Mouse (Mus musculus): Measurements from ENCODE around the gene Pik3cb.

Pik3cb gene

DNA sequence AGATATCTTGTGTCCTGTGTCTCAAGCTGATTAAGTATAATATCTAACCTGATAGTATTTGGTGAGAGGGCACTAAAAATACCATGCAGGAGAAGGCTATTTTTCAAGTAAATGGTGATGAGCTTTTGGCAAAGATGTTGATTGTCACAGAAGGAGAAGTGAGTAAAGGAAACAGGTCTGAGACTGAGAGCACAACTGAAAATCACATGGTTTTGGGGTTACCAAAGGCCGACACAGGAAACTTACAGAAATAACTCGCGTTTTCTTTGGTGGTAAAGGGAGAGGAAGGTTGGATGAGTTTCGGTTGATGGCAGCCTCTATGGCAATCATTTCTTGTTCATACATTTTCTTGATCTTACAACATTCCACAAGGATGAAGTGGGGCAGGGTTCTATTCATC, 50.5 kb downstream of the Pik3cb start:
- in situ Hi-C loops (cut with MboI, MseI), result no loop called here

DNA sequence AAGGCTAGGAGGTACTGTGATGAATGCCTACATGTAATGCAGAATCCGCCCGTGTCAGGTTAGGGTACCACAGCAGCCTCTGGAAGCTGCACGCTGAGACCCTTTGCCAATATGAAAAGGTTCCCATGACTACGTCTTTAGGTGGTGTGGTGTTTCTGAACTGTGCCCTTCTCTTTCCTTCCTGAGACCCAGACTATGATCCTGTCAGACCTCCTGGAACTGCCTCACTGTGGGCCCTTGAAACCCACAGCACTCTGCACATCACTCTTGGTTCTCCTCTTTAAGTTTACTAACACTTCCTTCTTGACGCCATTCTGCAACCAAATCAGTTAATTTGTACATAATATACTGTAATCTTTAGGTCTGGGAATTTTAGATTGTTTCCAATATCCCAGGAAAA, 58.7 kb downstream of the Pik3cb start:
- in situ Hi-C loops (cut with MboI, MseI), result no loop called here

DNA sequence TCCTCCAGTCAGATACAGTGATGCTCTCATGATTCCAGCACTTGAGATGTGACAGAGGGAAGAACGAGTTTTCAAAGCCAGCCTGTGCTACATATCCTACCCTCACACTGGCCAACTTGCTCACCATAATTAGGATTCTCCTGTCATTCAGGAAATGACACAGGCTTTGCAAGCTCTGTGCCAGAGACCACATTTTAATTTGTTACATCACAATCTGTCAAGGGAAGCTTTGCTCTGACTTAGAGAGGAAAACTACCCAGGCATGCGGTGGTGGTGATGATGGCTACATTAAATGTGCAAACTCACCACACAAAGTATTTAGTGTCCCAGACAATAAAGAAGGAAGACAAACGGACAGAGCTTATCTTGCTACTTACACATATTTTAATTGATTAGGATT, 59.1 kb downstream of the Pik3cb start:
- in situ Hi-C loops (cut with MboI, MseI), result no loop called here

DNA sequence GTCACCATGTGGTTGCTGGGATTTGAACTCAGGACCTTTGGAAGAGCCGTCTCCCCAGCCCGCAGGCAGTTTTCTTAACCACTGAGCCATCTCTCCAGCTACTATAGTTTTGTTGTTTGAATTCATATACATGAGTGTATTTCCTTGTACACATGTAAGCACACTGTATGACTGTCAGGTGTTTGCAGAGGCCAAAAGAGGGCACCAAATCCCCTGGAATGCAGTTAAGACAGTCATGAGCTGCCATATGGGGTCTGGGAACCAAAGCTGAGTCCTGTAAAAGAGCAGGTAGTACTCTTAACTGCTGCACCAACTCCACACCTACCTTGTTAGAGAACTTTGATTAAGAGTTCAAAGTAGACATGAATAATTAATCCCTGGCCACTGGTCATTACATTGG, 59.8 kb downstream of the Pik3cb start:
- in situ Hi-C loops (cut with MboI, MseI), result no loop called here

DNA sequence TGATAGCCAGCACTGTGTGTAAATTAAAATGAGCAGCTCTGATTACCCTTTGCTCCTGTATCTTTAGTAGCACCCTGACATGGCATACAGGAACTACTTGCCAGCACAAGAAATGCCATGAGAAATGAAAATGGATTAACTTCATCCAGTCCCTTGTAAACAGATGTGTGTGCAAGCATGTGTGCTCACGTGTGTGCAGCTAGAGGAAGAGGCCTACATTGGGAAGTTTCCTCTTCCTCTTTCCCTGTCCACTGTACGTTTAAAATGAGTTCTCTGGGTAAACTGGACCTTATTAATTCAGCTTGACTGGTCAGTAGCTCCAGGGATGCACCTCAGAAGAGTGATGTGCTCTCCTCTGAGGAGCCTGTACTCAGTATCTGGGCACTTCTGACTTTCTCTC, 66.0 kb downstream of the Pik3cb start:
- in situ Hi-C loops (cut with MboI, MseI), result no loop called here

DNA sequence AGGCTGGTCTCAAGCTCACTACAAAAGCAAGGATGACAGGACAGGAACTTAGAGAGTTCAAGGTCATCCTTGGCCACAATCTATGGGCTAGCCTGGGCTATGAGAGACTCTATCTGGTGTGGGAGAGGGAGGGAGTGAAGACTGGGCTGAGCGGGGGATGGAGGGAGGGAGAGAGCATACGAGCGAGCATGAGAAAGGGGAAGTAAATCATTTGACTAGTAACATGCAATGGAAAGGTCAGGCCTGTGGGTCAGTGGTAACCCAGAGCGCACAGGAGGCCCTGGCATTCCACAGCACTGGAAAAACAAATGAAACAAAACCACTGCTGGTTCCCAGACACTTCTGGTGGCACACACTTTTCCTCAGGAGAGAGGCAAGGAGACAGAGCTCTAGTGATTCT, 67.9 kb downstream of the Pik3cb start:
- in situ Hi-C loops (cut with MboI, MseI), result no loop called here

DNA sequence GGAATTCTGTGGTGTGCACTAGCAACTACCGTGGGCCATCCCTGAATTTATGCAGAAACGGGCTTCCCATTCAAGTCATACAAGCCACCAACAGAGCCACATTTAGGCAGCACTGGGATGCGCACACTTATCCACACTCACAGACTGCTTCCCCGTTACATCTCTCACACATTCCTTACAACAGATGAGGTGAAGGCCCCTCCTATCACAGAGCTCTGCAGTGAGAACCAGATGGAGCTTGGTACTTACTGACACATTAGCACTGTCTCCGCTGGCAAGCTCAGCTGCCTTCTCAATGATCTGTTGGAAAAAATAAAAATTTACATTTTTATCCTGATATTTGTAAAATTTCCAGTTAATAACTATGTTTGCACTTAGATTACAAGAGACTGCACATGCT, 75.1 kb downstream of the Pik3cb start:
- in situ Hi-C loops (cut with MboI, MseI), result loop anchor here (10.0 kb wide), 1 partner anchor 509 kb away; the partner anchor contains the start of gene Dbr1

DNA sequence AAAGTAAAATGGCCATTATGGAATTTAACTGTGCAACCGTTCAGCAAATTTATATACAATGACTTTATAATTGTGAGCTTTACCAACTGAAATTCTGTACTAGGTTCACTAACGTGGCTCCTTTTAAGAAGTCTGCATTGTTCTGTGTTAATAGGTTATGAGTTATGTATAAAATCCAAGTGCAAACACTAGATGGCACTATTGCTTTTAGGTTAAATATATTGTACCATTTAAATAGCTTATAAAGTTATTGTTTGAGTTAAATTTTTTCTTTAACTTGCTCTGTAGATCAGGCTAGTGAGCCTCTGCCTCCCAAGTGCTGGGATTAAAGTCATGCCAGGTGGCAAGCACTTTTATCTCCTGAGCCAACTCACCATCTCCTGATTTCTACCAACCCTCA, 76.2 kb downstream of the Pik3cb start:
- in situ Hi-C loops (cut with MboI, MseI), result loop anchor here (5.0 to 10.0 kb wide), 3 partner anchors 168 to 511 kb away; partner anchors contain the start of gene Dbr1

DNA sequence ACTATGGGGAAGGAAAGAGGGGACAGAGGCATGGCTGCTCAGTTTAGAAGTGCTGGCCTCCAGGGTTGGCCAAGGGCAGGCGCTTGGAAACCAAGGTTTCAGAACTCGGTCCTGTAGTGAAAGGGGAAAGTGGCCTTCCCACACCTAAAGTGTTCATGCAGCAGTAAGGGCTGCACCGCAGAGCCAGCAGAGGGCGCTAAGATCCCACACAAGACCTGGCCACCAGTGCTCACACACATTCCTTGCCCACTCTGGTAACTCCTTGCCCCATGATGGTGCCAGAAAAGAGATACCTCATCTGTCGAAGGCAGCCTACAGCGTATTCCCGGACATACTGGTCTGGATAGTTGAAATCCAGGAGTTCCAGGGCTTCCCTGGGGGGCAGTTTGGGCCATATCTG, 77.9 kb downstream of the Pik3cb start:
- in situ Hi-C loops (cut with MboI, MseI), result loop anchor here (5.0 to 10.0 kb wide), 3 partner anchors 170 to 512 kb away; partner anchors contain the start of gene Dbr1

DNA sequence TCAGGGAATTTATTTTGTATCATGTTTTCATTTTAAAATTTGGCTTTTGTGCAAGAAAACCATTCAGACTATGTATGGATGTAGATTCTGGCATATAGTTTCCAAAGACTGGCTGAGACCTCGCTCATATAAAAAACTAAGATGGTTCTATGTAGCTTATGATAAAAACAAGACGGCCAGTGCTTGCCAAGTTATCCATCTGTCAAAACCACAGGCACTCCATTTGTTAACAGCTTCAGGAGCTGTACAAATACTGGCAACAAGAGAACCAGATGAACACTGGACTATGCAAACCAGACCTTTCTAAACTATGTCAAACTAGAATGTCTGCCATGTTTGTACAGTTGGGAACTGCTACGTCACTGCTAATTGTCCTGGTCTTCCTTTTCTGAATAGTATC, 82.7 kb downstream of the Pik3cb start:
- in situ Hi-C loops (cut with MboI, MseI), result no loop called here

DNA sequence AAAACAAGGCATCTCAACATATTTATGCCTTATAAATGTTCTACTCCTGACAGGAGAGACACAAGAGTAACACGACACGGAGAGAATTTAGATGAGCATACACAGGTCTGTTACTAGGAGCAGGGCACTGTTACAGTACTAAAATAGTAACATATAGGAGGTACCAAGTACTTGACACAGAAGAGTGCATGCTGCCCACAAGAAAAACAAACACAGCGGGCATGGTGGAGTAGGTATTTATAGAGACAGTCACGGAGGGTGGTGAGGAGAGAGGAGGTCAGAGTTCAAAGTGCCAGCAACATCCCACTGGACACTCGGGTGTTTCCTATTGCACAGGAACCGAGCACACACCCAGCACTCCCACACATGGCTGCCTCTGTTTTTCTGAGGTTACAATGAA, 90.7 kb downstream of the Pik3cb start:
- in situ Hi-C loops (cut with MboI, MseI), result no loop called here

DNA sequence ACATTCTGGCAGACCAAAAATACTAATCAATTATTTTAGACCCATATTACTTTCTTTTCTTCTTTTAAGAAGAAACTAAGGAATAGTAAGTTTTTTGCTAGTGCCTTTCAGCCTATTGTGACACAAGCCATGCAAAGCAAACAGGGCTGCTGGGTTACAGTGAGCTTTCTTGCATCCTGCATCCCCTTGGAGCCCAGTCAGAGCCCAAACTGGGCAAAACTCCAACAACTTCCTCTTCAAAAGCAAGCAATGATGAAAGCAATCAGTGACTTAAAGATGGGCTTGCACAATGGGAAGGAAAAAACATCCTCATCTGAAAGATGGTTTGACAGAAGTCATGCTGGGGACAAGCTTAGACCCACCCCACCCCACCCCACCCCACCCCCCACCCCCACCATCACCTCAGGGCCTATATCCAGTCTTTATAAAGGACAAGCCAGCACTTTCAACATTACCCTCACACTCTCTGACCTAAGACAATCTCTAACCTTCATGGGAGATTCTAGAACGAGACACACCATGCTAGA, 91.6 kb downstream of the Pik3cb start:
- in situ Hi-C loops (cut with MboI, MseI), result no loop called here

DNA sequence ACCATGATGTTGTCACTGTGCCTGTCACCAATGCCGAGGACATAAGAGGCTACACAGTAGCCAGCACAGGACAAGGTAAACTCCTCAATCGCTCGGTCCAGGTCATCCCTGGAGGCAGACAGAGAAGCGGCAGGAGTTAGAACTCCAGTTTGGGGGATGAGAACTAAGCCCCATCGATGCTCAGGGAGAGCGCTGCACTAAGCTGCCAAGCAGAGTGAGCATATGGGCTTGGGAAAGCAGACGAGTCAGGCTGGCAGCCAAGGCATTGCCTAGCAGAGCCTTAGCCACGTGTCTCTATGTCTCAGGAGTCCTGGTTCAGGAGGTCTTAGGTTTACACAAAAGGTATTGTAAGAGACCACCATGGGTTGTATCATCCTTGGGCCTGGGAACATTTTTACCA, 95.7 kb downstream of the Pik3cb start:
- in situ Hi-C loops (cut with MboI, MseI), result no loop called here

DNA sequence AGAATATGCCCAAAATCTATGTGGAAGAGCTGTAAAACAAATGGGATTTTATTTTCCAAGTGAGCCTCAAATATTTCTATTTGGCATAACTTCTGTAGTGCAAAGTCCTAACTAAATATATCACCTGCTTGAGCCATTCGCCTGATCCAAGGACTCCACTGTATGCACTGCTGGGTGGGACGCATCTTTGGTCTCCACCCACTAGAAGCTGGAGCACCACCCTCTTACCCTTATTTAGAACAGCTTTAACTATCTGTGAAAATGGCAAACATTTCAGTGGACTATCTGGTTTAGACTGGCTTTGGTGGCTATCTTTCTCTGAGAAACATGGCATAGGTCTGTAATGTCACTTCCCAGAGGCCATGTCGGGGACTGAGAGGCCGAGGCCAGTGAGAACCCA, 97.8 kb downstream of the Pik3cb start:
- in situ Hi-C loops (cut with MboI, MseI), result no loop called here

DNA sequence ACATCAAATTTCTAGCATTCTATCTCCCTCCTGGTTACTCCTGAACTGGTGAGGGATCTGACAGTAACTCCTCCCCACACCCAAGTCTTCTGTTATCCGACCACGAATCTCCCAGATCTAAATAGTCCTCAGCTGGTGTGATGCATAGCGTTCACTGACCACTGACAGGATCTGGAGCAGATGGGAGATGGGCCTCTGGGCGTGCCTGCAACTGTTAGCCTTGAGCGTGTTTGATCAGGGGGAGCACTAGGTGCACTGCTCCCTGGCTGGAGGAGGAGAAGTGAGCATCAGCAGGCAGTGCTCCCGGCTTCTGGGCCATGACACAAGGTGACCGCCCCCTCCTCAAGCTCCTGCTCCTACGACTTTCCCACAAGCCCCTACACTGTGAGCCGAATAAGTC, 98.4 kb downstream of the Pik3cb start:
- in situ Hi-C loops (cut with MboI, MseI), result no loop called here

DNA sequence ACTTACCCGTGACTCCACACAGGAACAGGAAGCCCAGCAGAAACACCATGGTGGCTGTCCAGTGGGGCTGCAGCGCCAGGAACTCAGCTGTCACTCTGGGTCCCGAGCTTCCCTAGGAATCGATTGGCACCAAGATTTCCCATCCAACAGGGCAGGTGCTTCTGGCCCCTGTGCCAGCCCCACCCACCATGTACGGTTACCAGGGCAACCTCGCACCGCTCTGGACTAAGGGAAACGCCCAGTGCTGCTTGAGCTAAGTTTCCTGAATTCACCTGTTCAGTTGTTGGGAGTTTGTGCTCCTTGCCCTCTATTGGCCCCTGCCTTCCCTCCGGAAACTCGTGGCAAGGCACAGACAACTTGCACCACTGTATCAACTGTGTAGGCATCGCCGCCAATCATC, 104.8 kb downstream of the Pik3cb start, which contains the start of gene Gm1123:
TSS of gene Gm1123 (minus strand) at position 141 of the 400 bp plus-strand sequence.
- in situ Hi-C loops (cut with MboI, MseI), result no loop called here

DNA sequence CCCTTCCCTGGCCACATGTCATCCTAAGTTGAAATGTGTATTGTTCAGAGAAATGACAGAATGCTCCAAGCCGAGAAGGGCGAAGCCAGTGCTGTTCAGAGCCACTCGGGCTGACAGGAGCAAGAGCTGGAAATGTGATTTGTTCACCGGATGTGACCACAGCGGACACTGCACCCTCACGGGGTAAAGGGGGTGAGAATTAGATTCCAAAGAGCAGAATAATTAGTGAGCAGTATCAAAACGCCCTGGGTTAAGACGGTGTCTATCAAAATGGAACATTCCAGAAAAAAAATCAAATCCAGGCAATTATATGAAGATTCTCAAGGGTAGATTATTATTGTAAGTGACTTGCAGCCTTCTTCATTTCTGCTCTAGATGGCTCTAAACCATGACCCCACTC, 106.3 kb downstream of the Pik3cb start:
- in situ Hi-C loops (cut with MboI, MseI), result no loop called here

DNA sequence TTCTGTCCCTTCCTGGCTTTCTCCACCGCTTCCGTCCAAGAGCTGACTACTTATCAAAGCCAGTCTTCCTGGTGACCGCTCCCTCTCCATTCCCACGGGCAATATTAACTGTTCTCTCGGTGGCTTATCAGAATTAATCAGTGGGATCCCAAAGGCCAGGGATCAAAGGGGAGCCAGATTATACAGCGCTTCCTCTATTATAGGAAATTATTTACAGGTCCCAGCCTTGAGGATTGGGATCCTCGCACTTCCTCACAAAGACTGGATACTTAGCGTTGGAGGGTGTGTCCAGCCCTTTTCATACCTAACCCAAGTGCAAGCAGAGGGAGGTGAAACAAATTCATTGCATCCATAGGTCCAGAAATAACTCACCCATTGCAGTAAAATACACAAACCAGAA, 108.4 kb downstream of the Pik3cb start:
- in situ Hi-C loops (cut with MboI, MseI), result no loop called here

DNA sequence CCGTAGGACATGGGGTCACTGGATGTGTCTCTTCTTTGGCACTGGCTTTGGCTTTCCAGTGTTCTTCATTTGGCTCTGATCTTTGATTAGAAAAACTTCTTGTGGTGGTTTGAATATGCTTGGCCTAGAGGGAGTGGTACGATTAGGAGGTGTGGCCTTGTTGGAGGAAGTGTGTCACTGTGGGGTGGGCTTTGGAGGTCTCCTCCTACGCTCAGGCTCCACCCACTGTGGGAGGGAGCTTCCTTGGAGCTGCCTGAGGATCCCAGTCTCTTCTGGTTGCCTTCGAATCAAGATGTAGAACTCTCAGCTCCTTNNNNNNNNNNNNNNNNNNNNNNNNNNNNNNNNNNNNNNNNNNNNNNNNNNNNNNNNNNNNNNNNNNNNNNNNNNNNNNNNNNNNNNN, 118.7 kb downstream of the Pik3cb start:
- in situ Hi-C loops (cut with MboI, MseI), result no loop called here

DNA sequence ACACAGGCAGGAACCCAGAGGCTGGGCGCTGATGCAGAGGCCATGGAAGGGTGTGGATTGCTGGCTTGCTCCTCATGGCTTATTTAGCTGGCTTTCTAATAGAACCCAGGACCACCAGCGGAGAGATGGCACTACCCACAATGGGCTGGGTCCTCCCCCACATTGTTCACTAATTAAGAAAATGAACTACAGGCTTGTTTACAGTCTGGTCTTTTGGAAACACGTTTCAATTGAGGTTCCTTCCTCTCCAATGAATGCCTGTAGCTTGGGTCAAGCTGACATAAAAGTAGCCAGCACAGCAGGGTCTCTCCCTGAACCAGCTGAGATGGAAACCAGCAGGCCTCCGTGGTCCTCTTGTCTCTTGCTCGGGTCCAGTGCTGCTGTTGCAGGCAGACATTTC, 119.3 kb downstream of the Pik3cb start:
- in situ Hi-C loops (cut with MboI, MseI), result no loop called here

DNA sequence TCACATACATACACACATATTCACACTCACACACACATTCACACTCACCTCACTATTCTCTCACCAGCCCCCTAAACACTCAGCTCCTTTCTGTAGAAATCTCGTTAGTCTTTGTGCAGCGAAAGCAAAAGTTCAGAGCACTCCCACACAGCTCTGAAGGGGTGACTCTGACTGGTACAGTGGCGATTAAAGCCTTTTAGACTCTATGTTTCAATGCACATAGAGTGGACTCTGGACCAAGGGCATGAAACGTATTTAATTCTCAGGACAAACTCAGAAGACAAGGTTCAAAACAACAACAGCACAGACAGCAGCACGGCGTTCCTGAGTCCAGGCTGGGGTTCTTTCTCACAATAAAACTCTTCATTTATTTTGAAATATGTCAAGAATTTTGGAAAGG, 122.7 kb downstream of the Pik3cb start:
- in situ Hi-C loops (cut with MboI, MseI), result no loop called here

DNA sequence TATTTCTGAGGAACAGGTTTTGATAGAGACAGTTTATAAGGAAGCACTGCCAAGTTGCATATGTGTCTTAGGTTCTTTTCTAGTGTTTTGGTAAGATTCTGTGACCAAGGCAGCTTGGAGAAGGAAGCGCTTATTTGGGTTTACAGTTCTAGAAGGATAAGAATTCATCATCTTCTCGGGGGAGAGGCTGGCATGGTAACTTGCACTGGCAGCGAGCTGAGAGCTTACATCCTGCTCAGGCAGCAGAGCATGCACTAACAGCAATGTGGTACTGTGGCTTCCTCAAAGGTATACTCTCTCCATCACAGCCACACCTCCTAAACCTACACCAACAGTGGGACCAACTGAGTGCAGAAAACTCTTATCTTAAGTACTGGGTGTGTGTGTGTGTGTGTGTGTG, 123.7 kb downstream of the Pik3cb start:
- in situ Hi-C loops (cut with MboI, MseI), result no loop called here

DNA sequence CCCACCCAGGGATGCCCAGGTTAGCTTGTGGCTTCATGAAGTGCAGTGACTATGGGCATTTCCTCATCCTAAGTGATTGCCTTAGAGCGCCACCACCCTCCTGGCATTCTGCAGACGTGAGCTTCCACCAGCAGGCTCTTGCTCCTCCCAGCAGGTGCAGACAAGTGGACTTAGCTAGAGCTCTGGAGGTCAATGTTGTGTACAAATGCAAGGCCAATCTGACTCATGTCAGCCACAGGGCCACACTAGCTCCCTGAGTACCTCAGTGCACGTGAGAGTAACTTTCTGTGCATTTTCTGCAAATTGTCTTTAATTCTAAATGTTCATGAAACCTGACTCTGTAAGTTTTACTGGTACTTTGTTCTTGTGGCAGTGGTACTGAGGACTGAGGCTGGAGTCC, 124.1 kb downstream of the Pik3cb start:
- in situ Hi-C loops (cut with MboI, MseI), result no loop called here

DNA sequence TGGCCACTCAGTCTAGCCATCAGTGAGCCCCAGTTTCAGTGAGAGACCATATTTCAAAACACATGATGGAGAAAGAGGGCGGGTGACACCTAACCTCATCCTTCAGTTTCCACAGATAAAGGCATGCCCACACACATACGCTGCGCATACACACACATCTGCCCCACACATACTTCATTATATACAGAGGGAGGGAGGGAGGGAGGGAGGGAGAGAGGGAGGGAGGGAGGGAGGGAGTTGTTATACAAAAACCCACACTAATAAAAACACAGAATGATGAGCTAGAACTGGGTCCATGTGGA, 130.6 kb downstream of the Pik3cb start:
- in situ Hi-C loops (cut with MboI, MseI), result no loop called here

Data from regulatory T cell (primary cell).